Mouse (Mus musculus) adrenal gland, postnatal 36 days (tissue): ENCODE data around the gene Klhdc8a. TPM values are rescaled to one million over a fixed set of nuclear protein-coding genes. Genes with fewer than 3 reads are reported as not detected.
A peak's percentile ranks its signal among the peaks of the same experiment; 100 is the strongest.

ENCODE experiments used
- DNase-seq, 2 experiments: peaks; one replicate each; pipeline ENCODE4 v3.0.0; 2021; ENCODE audit warnings: mixed read lengths in 1 of 2
- total RNA-seq, 2 experiments: library from RNA; stranded (reverse); gene quantifications; 2 replicates each; pipeline ENCODE4 v1.2.3; 2021

Gene Klhdc8a
- total RNA-seq, 2 experiments from 2014 or later = 155 to 161 TPM

DNA sequence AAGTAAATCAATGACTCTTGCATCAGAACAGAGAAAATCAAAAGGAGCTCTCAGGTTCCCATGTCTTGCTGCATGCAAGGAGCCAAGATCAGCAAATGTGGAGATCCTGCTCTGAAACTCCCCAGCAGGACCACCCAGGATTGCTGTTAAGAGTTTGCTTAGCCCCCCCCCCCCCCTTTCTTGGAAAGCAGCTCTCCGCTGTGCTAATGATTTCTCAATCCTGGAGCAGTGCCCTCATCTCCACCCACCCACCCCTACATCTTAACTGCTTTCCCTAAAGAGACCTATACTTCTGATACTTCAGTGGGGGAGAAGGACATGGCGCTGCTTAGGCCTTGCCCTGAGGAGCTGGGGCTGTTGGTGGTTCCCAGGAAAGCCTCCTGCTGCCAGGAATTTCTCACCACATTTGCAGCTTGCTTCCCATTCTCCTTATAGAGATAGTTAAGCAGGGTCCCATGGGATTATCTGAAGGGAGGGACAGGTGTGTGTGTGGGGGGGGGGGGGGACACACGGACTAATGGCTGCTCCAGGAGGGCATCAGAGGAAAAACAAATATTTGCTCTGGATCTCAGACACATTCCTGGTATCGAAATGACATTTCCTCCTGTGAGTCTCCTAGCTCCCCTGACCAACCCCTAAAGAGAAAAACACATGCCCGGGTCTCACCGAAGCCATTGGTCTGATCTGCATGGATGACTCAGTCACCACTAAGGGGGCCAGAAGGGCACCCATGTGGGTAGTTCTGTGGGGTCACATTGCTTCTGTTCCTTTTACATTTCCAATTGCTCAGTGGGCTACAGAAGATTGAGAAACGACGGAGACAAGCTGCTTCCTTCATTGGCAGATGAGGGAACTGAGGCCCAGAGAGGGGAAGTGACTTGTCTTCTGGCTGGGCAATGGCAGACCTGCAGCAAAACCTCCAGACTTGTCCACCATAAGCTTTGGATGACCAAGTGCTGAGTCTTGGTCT lies 19.8 kb downstream of the Klhdc8a start:
- DNase-seq = no peak

DNA sequence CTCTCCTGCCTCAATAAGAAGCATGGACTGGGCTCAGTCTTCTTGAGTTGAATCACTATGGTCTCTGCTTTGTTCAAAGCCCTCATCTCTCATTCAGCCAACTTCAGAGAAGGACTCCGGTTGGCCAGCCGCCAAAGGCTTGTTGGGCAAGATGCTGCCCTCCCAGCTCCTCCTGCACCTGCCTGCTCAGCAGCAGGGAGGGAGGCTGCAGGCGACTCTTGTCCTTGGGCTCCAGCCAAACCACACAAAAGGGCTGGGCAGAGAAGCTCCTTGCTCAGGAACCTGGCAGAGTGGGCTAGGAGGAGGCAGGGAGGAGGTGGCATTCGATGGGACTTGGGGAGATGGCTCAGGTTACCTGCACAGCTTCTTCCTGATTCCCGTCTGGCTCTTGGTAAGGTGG lies 20.8 kb downstream of the Klhdc8a start:
- peak; percentile 79 to 82 for DNase-seq

DNA sequence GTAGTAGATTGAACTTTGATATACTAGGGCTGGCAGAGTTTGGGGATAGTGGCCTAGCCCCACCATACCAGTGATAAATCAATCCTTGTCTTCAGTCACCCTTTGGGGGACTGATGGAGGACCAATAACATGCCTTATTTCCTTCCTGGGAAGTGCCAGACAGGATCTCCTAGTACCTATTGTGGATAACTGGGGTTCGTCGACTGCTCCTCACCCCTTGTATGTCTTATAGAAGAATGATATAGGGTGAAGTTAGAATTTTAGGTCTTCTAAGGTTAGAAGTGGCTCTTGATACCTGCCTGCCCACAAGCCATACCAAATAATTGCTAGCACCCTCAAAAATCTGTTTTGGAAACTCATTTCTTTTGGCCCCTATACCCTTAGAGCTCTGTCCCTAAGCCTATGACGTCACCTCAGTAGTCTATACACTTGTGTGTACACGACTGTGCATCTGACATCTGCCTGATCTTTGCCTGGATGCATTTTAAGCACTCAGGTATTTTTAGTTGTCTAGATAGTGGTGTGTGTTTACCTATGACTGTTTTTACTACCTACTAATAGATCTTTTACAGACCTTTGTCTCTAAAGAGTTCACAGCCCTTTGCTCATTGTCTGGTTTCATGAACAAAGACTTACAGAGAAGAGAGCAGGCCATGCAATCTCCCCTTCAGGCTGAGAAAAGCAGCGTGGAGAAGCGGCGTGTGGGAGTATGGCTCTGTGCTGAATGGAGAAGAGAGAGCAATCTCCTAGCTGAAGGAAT lies 23.6 kb downstream of the Klhdc8a start:
- no peak for DNase-seq

DNA sequence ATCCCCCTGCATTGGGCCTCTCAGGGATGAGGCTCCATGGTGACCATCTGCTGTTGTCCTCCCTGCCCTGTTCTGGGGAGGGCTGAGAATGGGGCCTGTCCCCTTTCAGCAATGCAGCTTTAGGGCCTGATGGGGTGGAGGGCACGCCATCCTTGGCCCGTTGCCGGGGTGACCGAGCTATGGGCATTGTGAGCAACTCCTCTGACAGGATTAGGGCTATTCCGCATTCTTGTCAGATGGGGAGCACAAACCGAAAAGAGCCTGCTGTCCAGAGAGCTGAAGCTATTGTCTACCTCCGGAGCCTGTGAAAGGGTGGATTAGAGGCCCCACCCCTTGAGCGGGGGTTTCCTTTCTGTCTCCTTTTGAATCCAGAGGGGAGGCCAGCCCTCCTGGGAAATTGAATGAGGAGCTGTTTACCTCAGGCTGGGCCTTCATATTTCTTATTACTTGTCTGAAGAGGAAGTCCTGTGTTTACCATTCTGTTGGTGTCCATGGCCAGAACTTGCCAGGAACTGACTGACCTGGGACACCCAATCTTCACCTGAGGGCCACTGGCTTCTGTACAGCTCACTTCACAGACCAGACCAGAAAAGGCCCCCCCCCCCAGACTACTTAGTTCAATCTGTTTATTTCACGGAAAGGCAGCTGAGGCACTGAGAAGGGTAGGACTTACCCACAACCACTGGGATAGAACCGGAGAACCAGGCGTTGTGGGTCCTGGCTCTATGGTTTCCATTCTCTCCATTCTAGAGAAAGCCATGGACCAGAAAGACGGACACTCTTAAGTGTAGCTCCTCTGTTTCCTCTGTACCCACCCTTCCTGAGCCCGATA lies 24.5 kb downstream of the Klhdc8a start:
- DNase-seq = no peak

DNA sequence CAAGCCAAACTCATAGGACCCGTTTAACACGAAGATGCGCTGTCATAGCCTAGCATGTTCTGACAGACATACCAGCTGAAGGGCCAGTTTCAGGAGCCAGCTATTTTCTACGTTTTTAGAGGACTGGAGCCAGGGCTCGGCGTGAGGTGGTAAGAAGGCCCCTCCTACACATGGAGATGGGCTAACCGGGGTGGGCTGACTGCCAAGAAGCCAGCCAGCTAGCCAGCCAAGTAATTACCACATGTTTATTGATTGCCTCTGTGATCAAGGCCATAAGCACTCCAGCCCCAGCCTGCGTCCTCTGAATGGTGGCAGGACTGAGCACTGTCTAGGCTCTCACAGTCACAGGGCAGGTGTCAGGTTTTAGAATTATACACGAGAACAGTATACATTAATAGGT lies 28.4 kb downstream of the Klhdc8a start:
- no peak for DNase-seq

DNA sequence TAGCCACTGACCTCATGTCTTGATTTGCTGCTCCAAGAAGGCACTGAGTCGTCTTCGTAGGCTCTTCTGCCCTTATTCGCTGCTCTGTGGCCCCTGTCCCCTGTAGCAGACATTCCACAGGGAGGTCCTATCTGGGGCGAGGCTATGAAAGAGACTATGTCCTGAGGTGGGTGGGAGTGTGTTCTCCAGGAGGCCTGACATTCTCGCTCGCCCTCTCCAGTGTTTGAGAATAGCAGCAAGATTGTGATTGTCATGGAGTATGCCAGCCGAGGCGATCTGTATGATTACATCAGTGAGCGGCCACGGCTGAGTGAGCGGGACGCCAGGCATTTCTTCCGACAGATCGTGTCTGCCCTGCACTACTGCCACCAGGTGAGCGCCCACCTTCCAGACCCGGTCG lies 29.1 kb downstream of the Klhdc8a start:
- no peak for DNase-seq

DNA sequence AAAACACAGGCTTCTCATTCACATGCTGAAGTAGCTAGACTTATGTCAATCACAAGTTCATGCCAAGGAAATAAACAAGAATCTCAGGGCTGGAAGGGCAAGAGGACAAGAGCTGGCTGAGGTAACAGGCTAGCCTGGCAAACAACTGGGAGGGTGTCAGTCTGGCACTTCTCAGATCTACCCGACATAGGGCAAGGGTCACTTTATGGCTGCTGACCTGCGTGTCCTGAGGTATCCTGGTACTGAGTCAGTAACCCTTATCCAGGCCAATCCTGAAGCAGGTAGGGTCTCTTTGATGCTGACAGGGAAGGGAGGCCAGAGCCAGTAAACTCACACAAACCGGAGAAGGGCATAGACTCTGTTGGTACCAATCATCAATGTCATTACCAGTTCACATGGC lies 30.1 kb downstream of the Klhdc8a start:
- no peak for DNase-seq

DNA sequence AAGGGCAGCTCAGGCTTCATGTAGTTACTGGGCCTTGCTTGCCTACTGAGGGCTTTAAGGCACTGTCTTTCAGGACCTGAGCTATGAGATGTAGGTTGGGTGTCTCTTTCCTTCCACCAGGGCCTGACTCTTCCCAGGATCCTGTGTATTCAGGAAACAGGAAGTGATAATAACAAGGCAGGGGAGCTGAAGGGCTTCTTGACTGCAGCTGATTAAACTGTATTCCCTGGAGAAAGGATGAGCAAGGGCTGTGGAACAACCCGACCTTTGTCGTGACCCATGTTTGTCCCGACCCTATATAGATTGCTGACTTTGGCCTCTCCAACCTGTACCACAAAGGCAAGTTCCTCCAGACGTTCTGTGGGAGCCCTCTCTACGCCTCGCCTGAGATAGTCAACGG lies 31.2 kb downstream of the Klhdc8a start:
- DNase-seq = no peak

DNA sequence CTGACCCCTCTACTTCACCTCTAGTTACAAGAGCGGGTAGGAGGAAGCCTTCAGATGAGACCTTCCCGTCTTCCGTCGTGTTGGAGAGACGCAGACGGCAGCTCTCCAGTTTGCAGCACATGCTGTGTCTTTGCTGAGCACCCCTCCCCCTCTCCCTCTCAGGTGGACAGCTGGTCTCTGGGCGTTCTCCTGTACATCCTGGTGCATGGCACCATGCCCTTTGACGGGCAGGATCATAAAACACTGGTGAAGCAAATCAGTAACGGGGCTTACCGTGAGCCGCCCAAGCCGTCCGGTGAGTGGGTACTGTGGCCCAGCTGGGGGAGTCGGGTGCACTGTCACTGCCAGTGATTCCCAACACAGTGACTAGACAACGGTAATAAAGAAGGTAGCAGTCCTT lies 32.0 kb downstream of the Klhdc8a start:
- no peak for DNase-seq

DNA sequence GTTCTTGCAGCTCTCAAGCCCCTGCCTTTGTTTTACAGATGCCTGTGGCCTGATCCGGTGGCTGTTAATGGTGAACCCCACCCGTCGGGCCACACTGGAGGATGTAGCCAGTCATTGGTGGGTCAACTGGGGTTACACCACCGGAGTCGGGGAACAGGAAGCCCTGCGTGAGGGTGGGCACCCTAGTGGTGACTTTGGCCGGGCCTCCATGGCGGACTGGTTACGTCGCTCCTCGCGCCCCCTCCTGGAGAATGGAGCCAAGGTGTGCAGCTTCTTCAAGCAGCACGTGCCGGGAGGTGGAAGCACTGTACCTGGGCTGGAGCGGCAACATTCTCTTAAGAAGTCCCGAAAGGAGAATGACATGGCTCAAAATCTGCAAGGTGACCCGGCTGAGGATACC lies 32.9 kb downstream of the Klhdc8a start:
- DNase-seq = no peak

DNA sequence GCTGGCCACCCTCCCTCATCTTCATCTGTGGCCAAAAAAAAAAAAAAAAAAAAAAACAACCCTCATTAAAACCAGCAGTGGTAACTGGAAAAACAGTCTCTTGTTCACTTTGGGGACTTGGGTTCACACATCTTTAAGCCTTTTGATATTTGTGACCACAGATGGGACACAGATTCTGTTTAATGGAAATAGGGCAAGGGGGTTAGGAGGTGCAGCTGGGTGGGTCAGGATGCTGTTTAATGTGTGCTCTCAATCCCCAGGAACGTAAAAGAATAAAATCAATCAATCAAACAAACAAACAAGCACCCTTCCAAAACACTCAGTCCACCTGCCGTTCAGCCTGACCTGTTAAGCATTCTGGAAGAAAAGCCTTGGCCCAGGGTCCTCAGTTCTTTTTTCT lies 34.8 kb downstream of the Klhdc8a start:
- DNase-seq = no peak

DNA sequence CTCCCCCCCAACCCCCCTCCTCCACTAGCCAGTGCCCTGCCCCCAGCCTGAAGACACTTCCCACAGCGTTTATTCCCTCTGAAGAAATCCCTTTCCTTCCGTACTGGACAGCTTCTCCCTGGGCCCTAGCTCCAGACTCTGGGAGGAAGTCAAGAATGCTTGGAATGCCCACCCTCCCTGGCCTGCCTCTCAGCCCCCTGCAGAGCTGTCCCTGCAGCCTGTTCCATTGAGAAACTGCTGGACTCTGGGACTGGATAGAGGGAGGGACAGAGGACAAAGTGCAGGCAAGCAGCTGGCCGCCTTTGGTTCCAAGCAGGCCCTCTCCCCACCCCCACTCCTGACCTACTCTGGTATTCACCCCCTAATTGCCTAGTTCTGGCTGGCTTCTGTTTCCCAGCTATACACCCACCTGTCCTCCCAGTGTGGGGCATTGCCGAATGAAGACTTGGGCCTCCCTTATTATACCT lies 35.3 kb downstream of the Klhdc8a start:
- DNase-seq = peak; percentile 21 to 61

DNA sequence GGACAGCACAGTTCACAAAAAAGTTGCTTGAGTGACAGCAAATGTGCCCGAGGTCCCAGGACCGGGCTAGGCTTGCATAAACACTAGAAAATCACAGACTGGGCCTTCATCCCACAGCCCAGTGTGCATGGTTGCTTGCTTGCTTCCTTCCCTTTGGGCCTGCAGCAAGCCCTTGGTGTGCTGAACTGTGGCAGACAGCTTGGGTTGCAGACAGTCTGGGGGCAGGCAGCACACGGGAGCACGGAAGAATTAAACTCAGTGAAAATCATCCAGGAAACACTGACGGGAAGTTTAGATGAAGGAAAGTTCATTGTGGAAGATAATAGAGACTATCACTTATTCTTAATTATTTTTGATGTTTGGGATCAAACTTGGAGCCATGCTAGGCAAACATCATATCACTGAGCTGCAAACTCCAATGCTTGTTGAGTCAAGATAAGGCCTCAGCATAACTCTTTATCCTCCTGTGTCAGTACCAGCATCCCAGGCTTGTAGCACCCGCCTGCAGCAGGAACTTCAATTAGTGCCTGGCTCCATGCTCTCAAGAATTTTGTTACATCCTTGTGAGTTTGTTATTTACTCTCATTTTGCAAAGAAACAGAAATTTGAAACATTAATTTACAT lies 35.9 kb downstream of the Klhdc8a start:
- no peak for DNase-seq

DNA sequence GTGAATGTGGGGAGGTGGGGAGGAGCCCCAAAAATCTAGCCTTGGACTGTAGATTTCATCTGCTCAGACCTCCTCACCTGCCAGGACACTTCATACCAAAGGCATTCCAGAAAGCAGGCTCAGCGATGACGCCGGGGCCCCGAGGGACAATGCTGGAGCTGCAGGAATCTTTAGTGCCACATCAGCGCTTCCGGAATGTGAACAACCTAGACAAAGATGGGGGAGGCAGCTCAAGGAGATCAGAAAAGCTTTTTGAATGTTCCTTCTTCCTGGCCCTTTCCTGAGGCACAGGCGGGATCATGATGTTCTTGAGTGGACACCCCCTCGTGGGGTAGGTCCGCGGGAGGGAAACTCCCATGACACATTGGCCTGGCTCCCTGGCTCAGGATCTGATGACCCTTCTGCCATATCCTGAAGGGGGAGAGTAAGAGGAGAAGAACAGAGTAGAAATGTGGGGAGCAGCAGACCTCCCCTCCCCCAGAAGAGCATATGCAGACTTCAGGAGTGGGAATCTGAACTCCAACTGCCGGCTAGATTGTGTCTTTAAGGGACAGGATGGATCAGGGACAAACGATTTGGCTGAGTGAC lies 37.0 kb downstream of the Klhdc8a start:
- peak; percentile 28 to 54 for DNase-seq

DNA sequence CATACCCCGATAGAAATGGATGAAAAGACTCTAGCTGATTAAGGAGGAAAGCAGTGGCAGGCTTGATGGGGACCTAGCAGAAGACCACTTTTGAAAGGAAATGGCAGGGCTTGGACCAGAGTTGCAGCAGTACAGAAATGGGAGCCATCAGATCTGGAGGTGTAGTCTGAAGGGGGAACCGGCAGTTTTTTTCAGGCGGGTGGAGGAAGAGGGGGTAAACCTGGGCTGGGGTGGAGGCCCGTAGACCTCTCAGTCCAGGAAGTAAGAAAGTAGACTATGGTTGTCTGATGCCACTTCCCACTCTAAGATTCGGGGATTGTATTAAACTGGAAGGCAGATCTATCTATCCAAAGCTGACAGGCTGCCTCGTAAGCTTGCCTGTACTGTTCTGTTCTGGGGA lies 38.5 kb downstream of the Klhdc8a start:
- no peak for DNase-seq

DNA sequence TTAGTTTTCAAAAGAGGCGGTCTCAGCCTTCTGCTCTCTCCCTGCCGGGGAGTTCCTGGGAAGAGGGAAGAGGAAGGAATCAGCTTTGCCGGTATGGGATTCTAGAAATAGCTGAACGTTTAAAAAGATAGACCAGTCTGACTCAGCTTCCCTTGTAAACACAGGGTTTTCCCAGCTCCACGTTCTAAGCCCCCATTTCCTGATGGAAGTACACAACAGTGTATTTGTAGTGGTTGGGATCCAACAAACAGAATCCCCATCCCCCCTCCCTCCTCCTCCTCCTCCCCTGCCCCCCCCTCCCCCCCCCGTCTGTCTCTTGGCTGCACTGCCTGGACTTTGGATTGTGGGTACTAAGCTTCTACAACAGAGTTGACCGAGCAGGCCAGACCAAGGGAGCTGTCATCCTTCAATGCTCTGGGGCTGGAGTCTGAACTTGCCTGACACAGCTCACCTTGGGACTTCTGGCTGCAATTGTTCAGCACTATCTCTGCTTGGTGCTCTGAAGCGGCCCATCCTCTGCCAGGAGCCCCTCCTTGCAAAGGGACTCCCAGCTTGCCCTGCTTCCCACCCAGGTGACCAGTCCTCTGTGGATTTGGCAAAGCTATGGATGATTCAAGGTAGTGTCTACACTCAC lies 39.7 kb downstream of the Klhdc8a start:
- no peak for DNase-seq

DNA sequence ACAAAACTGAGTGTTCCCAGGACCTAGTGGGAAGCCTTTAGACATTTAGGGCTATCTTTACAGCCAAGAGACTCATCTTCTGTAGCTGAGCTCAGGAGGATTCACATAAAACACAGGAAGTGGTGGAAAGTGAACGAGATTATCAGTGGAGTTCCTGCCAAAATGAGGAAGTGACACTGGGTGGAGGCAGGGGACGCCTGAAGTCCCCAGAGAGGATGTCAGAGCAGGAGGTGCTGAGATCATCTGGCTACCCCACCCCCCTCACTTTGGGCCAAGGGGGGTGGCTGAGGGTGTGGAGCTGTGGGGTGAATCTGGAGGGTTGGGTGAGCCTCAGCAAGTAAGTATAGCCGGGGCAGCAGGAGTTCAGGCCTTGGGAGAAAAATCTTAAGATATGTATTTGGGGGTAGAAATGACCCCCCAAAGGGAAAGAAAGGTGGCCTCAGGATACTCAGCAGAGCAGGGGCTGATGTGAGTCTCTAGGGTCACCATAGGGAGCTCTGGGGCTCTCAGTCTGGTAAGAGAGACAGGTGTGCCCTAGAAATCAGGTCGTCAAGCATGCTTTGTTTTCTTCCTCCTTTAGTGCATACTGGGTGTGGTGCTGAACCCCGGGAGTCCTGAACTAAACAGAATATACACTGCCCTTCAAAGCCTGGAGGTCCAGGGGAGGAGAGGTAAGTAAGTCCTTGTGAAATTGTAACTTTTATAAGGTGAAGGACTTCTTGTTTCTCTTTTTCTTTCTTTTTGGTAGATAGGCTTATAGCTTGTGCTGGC lies 43.5 kb downstream of the Klhdc8a start:
- DNase-seq = peak; percentile 54 to 76

DNA sequence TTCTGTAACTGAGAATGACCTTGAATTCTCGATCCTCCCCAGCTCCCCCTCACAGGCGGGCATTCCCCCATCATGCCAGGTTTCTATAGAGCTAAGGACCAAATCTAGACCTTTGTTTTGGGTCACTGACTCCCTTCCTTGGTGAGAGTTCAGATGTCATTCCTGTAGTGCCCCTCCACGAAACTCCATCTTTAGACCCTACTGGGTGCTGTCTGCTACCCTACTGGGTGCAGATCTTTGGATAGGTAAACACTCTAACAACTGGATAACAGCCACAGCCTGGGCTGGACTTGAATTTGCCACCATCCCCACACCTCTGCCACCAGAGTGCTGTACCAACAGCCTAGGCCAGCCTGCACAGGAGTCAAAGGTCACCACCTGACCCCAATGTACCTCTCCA lies 44.1 kb downstream of the Klhdc8a start:
- DNase-seq = no peak

DNA sequence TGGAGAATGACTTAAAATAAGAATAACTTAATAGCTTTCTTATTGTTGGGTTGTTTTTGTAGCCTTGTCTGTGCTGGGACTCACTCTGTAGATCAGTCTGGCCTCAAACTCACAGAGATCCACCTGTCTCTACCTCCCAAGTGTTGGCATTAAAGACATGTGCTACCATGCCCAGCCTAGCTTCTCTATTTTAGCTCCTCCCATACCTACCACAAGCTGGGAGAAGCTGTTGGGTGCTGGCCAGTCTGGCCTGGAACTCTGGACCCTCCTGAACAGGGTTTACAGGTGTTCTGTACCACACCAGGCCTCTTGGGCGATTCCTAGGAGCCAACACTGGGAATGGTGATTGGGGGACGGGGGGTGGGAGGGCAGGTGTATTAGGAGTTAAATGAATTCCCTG lies 44.8 kb downstream of the Klhdc8a start:
- no peak for DNase-seq

DNA sequence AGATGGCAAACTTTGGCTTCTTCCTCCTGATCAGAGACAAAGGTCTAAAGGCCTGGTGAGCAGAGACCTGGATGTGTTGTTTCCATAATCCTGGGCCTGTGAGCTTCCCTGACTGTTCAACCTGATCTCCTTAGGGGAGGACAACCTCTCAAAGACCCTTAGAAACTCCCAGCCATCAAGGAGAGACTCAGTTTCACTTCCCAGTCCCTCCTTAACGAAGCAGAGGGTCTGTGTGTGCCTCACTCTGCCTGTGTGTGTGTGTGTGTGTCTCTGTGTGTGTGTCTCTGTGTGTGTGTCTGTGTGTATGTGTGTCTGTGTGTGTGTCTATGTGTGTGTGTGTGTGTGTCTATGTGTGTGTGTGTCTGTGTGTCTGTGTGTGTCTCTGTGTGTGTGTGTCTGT lies 45.2 kb downstream of the Klhdc8a start:
- no peak for DNase-seq
